Mouse (Mus musculus): ENCODE measurements at regions not wholly inside any gene's neighbourhood (a gene's known extent, or its start where the extent isn't known, plus 50 kb on each side); places are given as distances from the start of the nearest gene placed in this dataset.

DNA sequence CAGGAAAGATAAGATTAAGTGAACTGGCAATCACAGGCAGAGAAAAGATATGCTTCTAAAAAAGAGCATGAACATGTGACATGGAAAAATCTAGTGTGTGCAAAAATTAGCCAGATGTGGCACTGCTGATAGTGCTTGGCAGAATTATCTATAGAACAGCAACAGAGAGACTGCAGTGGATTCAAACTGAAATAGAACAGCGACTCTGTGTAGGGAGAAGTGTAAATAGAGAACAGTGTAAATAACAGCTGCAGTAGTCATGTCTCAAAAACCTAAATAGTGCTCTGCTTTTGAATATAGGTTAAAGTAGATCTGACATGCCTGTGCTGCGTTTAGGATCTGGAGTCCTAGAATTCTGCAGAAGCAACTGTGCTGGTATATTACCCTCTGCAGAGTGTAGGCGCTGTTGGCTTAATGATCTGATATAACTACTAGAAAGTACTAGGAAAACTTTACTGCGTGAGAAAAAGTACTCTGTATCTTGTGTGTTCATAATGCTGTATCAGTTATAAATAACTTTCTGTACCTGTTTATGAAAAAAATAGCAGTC lies 539.9 kb upstream of the Zfp804a start:
- TF ChIP-seq POLR2A (IDR thresholded peaks at IDR 0.05; ENCODE audit: low read depth, low read length) (no peak), MAFK (IDR thresholded peaks at IDR 0.05; ENCODE audit: insufficient replicate concordance, low read length) (no peak), JUND (conservative IDR thresholded peaks at IDR 0.05; ENCODE audit: low read depth, low read length) (no peak), CTCF (conservative IDR thresholded peaks at IDR 0.05 in 1 of 2, IDR thresholded peaks at IDR 0.05 in 1 of 2; ENCODE audit: low read depth in 2 of 2, low read length in 2 of 2) (no peak), USF1 (IDR thresholded peaks at IDR 0.05; ENCODE audit: low read depth, low read length) (no peak)

All from CH12.LX (cell line).